Mouse (Mus musculus) liver, embryonic 14.5 days (tissue): ENCODE measurements around the gene Jchain. TPM values are rescaled to one million over a fixed set of nuclear protein-coding genes. Genes with fewer than 3 reads are reported as not detected.

ENCODE experiments used
- ATAC-seq: fragments of 200-750 bp; cut with Nextera tagmentation; 2 replicates; pipeline ENCODE4 v1.8.0; 2017; ENCODE audit warnings: moderate number of reproducible peaks, mild to moderate bottlenecking, moderate library complexity; ENCODE audit not compliant: insufficient read depth
- DNase-seq, 3 experiments: peaks; one replicate each; pipeline ENCODE4 v3.0.0-alpha.2; 2012 to 2013; ENCODE audit warnings: low read depth in 3 of 3, low spot score in 3 of 3
- H3K27ac ChIP-seq: fragments of 300-500 bp; sonication (generic); 2 replicates; pipeline ENCODE4 v1.5.1; 2014; ENCODE audit warnings: moderate library complexity, mild to moderate bottlenecking, control low read depth, inconsistent platforms
- H3K27me3 ChIP-seq: fragments of 300-500 bp; sonication (generic); 2 replicates; pipeline ENCODE4 v1.6.1; 2014; ENCODE audit warnings: mild to moderate bottlenecking, low read length, moderate library complexity; ENCODE audit not compliant: control insufficient read depth, insufficient read depth
- H3K36me3 ChIP-seq: fragments of 300-500 bp; sonication (generic); replicated peaks from 2 replicates; pipeline ENCODE4 v1.6.1; 2014; ENCODE audit warnings: low read depth; ENCODE audit not compliant: control insufficient read depth, insufficient read depth
- H3K4me1 ChIP-seq, 2 experiments: fragments of 200-500 bp in 1 of 2; fragments of 300-500 bp in 1 of 2; sonication (generic) in 1 of 2; replicated peaks; 2 replicates each; pipeline ENCODE4 v1.6.1; 2012 to 2014; ENCODE audit warnings: antibody characterized with exemption in 1 of 2, inconsistent platforms in 1 of 2, low read length in 1 of 2; ENCODE audit not compliant: control insufficient read depth in 2 of 2, insufficient read depth in 2 of 2
- H3K4me2 ChIP-seq: fragments of 300-500 bp; sonication (generic); 2 replicates; pipeline ENCODE4 v1.6.1; 2014; ENCODE audit warnings: low read depth, mild to moderate bottlenecking, control low read depth, moderate library complexity
- H3K4me3 ChIP-seq, 2 experiments: fragments of 200-500 bp in 1 of 2; fragments of 300-500 bp in 1 of 2; sonication (generic) in 1 of 2; 2 replicates each; pipeline ENCODE4 v1.5.1; 2012 to 2014; ENCODE audit warnings: low read depth in 2 of 2, low read length in 2 of 2, mild to moderate bottlenecking in 2 of 2, control low read depth in 1 of 2, inconsistent platforms in 1 of 2, moderate library complexity in 1 of 2; ENCODE audit not compliant: insufficient read depth in 1 of 2
- H3K9ac ChIP-seq: fragments of 300-500 bp; sonication (generic); replicated peaks from 2 replicates; pipeline ENCODE4 v1.6.1; 2014; ENCODE audit warnings: mild to moderate bottlenecking, control low read depth, moderate library complexity
- H3K9me3 ChIP-seq: fragments of 300-500 bp; sonication (generic); 2 replicates; pipeline ENCODE4 v1.6.1; 2016; ENCODE audit warnings: low read length, mixed read lengths; ENCODE audit not compliant: control insufficient read depth
- CTCF ChIP-seq: IDR thresholded peaks from 2 replicates; pipeline ENCODE4 v1.5.1; 2016; ENCODE audit warnings: antibody characterized with exemption, low read depth, control low read depth
- EP300 ChIP-seq: IDR thresholded peaks from 2 replicates; pipeline ENCODE4 v1.6.1; 2016; ENCODE audit warnings: antibody characterized with exemption, low read depth
- WGBS: fragments of 180-500 bp; shearing (Covaris S2); extraction: QIAGEN DNeasy Blood & Tissue Kit; methylation state at CpG from one replicate; pipeline ENCODE4 v1.1.7; 2014; ENCODE audit not compliant: insufficient replicate concordance; 5-methylcytosine and 5-hydroxymethylcytosine counted together
- polyA plus RNA-seq, 2 experiments: library from polyadenylated mRNA; depleted of rRNA in 1 of 2; stranded (reverse) in 1 of 2; unstranded in 1 of 2; fragments of >200 nt; fragmentation: Nextera tagmentation in 1 of 2; extraction: Ambion mirVana in 1 of 2; gene quantifications; 2 replicates each; pipeline versions ENCODE4 v1.2.1 to v1.2.3; 2012 to 2014

Jchain gene
- polyA plus RNA-seq, 2 experiments = 0.11 TPM; not detected in 1

DNA sequence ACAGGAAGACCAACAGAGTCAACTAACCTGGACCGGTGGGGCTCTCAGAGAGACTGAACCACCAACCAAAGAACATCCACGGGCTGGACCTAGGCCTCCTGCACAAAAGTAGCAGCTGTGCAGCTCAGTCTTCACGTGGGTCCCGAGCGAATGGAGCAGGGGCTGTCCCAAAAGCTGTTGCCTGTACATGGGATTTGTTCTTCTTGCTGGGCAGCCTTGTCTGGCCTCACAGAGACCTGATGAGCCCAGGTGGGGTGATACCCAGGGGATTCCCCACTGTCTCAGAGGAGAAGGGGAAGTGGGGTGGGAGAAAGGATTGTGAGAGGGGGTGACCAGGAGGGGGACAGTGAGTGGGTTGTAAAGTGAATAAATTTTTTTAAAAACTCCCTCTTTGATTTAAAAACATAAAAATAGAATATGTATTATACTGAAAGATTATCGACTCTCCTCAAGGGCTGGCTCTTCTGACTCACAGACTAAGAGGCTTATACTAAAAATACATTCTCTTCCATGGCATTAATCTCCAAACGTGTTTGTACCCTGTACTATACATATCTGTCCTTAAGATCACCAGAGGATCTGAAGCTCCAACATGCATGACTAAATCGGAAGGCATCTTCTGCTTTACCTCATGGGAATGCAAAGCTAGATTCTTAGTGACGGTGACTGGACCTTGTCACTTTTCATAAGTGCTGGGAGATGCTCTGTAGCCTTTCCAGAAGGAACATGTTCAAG is 33.6 kb upstream of the Jchain start:
- Histone ChIP-seq H3K27ac (no peak overlapping the region), H3K9me3 (no peaks in the 10 kb centered on the region), H3K27me3 (peaks cover 5% of the 10 kb centered on the region; the same call in 1 of the 2 replicates), H3K36me3 (no peaks in the 10 kb centered on the region), H3K9ac (no peak overlapping the region), H3K4me1 (peaks cover 3 to 11% of the 10 kb centered on the region in 2 experiments), H3K4me3 (no peak overlapping the region), H3K4me2 (no peak overlapping the region)
- DNase-seq (no peak), ATAC-seq (no peak)
- TF ChIP-seq EP300 (no peak), CTCF (no peak)
- 64% methylated on average over 9 of the region's 9 CpGs for WGBS

DNA sequence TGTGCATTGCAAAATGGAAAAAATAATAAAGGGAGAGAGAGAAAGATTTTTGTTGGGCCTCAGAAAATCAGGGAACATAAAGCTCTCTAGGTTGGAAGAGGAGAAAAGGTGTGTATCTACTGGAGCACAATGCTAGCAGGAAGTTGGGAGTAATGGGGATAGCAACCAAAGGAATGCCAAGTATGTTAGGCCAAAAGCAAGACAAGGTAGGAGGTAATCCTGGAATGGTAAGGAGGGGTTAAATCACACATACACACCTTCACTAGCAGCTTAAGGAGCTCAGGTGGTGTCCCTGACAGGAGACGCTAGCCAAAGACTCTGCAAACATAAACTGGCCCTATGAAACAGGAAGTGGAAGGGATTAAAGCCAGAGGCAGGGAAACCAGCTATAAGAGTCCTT is 31.3 kb upstream of the Jchain start:
- TF ChIP-seq EP300 = no peak
- Histone ChIP-seq H3K36me3 (no peaks in the 10 kb centered on the region), H3K4me3 (no peak overlapping the region), H3K4me2 (no peak overlapping the region), H3K4me1 (peaks cover 9 to 17% of the 10 kb centered on the region in 2 experiments), H3K27ac (no peak overlapping the region), H3K9ac (no peak overlapping the region), H3K27me3 (no peaks in the 10 kb centered on the region; the same call in 1 of the 2 replicates), H3K9me3 (no peaks in the 10 kb centered on the region)
- no peak for DNase-seq
- WGBS = 23% methylated on average over 1 of the region's 1 CpGs
- ATAC-seq = no peak

DNA sequence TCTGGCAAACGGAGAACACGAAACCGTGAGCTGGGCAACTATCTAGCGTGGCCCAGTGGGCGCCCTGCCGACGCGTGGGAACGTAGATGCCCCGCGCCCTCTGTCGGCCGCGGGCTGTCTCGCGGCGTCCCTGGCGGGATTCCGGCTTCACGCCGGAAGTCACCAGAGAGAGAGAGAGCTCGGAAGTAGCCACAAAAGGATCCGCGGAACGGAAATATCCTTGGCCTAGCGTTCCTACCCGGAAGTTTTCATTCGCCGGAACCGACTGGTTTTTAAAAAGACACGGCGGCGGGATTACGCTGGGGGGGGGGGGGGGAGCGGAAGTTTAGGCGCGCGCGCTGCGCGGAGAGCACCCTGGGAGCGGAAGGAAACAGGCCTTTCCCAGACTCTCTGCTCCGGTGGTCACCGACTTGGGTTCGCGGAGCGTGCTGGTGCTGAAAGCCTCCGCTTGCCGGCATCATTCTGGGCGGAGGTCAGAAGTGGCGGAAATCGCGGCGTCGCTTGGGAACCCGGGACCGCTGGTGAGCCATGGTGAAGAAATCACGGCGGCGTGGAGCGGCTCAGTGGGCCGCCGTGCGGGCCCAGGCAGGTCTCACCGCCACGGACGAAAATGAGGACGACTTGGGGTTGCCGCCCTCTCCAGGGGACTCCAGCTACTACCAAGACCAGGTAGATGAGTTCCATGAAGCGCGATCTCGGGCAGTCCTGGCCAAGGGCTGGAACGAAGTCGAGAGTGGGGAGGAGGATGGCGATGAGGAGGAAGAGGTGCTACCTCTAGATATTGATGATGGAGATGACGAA is 26.6 kb upstream of the Jchain start, which contains the start of gene Utp3:
Gene Utp3, plus strand, starts transcription at position 377 of the 801 bp plus-strand sequence.
- Histone ChIP-seq H3K4me2 (peak within 1 kb of the TSS; percentile 81), H3K9ac (peak within 1 kb of the TSS; percentile 82), H3K27me3 (no peaks in the 10 kb centered on the region), H3K36me3 (no peaks in the 10 kb centered on the region), H3K9me3 (no peaks in the 10 kb centered on the region), H3K27ac (peak within 1 kb of the TSS; percentile 60), H3K4me3 (peak within 1 kb of the TSS; percentile 85 to 99), H3K4me1 (peaks cover 9 to 18% of the 10 kb centered on the region in 2 experiments)
- TF ChIP-seq CTCF (peak; percentile 95), EP300 (peak; percentile 61)
- ATAC-seq (peak; percentile 93), DNase-seq (peak; percentile 97 to 98 (median 97))
- WGBS = under 1% methylated on average over 76 of the region's 76 CpGs

DNA sequence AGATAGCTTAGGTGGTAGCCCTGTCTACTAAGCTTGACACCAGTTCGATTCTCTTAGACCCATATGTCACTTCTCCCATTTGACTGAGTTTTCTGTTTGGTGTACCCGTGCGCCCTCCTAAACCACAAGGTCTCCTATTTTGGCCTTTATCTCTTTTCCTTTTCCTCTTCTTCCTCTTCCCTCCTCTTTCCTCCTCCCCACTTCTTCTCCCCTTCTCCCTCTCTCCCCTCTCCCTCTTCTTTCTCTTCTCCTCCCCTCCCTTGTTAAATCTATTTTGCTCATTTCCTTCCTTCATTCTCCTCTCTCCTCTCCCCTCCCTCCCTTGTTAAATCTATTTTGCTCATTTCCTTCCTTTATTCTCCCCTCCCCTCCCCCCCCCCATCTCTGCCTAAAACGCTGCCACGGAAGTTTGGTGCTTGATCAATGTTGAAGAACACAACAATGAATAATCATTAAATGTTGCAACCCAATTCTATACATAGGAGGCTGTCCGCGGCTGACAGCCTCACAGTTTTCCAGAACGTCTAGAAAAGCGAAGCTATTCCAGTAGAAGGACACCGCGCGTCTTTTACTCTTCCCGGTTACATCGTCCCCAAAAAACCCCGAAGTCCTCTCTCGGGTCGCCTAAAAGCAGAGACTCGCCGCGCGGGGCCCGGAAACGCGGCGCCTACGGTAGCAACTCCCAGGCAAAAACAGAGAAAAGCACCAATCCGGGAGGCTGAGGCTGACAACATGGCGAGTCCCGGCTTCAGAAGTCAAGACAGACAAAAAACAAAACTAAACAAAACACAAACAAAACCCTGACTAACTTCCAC is 25.8 kb upstream of the Jchain start:
- H3K27me3 ChIP-seq = no peaks in the 10 kb centered on the region
- H3K4me3 ChIP-seq = peak overlapping the region; percentile 85 to 99
- WGBS = 1% methylated on average over 29 of the region's 29 CpGs
- H3K4me1 ChIP-seq = peaks cover 9 to 16% of the 10 kb centered on the region in 2 experiments
- TF ChIP-seq CTCF (no peak), EP300 (no peak)
- peak; percentile 63 for ATAC-seq
- no peaks in the 10 kb centered on the region for H3K36me3 ChIP-seq
- peak overlapping the region; percentile 60 for H3K27ac ChIP-seq
- H3K4me2 ChIP-seq = peak overlapping the region; percentile 68
- H3K9me3 ChIP-seq = no peaks in the 10 kb centered on the region
- H3K9ac ChIP-seq = peak overlapping the region; percentile 70
- no peak for DNase-seq
